Comparison of ENCODE assay signal across 10 mouse cellular contexts in genomic region chr7:126582759-126583158, GRCm38 (mm10). TPM values are rescaled to one million over a fixed set of nuclear protein-coding genes. Genes with fewer than 3 reads are reported as not detected.
A peak's percentile ranks its signal among the peaks of the same experiment; 100 is the strongest.
DNase-seq lines count a peak whose midpoint lies in the region; ATAC-seq and TF ChIP-seq lines count a peak whose summit lies in the region.
"Had no signal": no experiment of that assay in that cellular context is flagged by ENCODE, and none has a peak within 500 bp of the region (broad histone marks: within the 10 kb centered on the region; RNA-seq: fewer than 3 reads in every experiment).

No protein-coding gene starts in this region.

- dilution Hi-C loops in CH12.LX (cut with MboI; ENCODE audit: extremely low pct_ligation_motif_present, extremely low pct_unique_long_range_greater_than_20kb, low sequenced_read_pairs): no loop called here

- H3K4me1 ChIP-seq in erythroblast, embryonic 14.5 days (ENCODE audit: control insufficient read depth): peaks cover 17% of the 10 kb centered on the region
- H3K4me1 ChIP-seq in CH12.LX (ENCODE audit: control insufficient read depth in 1 of 2, insufficient read depth in 2 of 2): peaks cover 9 to 33% of the 10 kb centered on the region in 2 experiments; a peak in 3 of 4 replicates
- peaks cover 14% of the 10 kb centered on the region; the same call in 1 of the 2 replicates for H3K4me1 ChIP-seq in heart, embryonic 15.5 days (replicated peaks)
- H3K4me1 ChIP-seq in limb, embryonic 12.5 days (replicated peaks): peaks cover 10% of the 10 kb centered on the region; the same call in 1 of the 2 replicates
- H3K4me1 ChIP-seq in midbrain, embryonic 14.5 days (ENCODE audit: control insufficient read depth, insufficient read depth, low read length): peaks cover 10% of the 10 kb centered on the region; the same call in 1 of the 2 replicates

- H3K79me2 ChIP-seq in CH12.LX (replicated peaks; ENCODE audit: control insufficient read depth, extremely low read depth, insufficient read depth, poor library complexity, severe bottlenecking): no peaks in the 10 kb centered on the region

- WGBS in heart, embryonic 15.5 days: 2% methylated on average over 20 of the region's 20 CpGs
- WGBS in limb, embryonic 12.5 days: 3% methylated on average over 20 of the region's 20 CpGs
- 2% methylated on average over 20 of the region's 20 CpGs for WGBS in midbrain, embryonic 14.5 days

- TF ChIP-seq RAD21 in CH12.LX (IDR thresholded peaks at IDR 0.05; ENCODE audit: low read depth, low read length): no peak

- in situ Hi-C loops in CH12.LX (cut with MboI; ENCODE audit: low pct_ligation_motif_present, low pct_unique_long_range_greater_than_20kb, low sequenced_read_pairs): loop anchor here (5.0 kb wide), 1 partner anchor 40 kb away; no protein-coding TSS in a partner anchor

- H3K9me3 ChIP-seq in erythroblast, embryonic 14.5 days (ENCODE audit: control insufficient read depth, low read length): no peaks in the 10 kb centered on the region
- no peaks in the 10 kb centered on the region for H3K9me3 ChIP-seq in CH12.LX (replicated peaks; ENCODE audit: low read length)
- H3K9me3 ChIP-seq in heart, embryonic 15.5 days (replicated peaks): no peaks in the 10 kb centered on the region
- H3K9me3 ChIP-seq in limb, embryonic 12.5 days: no peaks in the 10 kb centered on the region
- no peaks in the 10 kb centered on the region for H3K9me3 ChIP-seq in midbrain, embryonic 14.5 days (ENCODE audit: control insufficient read depth, low read length)

- H3K27me3 ChIP-seq in erythroblast, embryonic 14.5 days (ENCODE audit: control insufficient read depth): peaks cover 31% of the 10 kb centered on the region
- no peaks in the 10 kb centered on the region for H3K27me3 ChIP-seq in CH12.LX (replicated peaks)
- peaks cover 13% of the 10 kb centered on the region; the same call in 1 of the 2 replicates for H3K27me3 ChIP-seq in heart, embryonic 15.5 days
- peaks cover 31% of the 10 kb centered on the region for H3K27me3 ChIP-seq in limb, embryonic 12.5 days
- no peaks in the 10 kb centered on the region for H3K27me3 ChIP-seq in midbrain, embryonic 14.5 days (ENCODE audit: control insufficient read depth, insufficient read depth, low read length)

- no peak overlapping the region for H3K27ac ChIP-seq in CH12.LX (ENCODE audit: insufficient read depth, low read depth)
- H3K27ac ChIP-seq in heart, embryonic 15.5 days: peak overlapping the region; percentile 83; the same call in 1 of the 2 replicates
- H3K27ac ChIP-seq in limb, embryonic 12.5 days: 0 out of 2 replicates have a peak overlapping the region, but pooled peaks have one; percentile 17
- peak overlapping the region; percentile 88; the same call in 1 of the 2 replicates for H3K27ac ChIP-seq in midbrain, embryonic 14.5 days (replicated peaks; ENCODE audit: low read depth, low read length)

- TF ChIP-seq CTCF in CH12.LX (conservative IDR thresholded peaks at IDR 0.05 in 1 of 2, IDR thresholded peaks at IDR 0.05 in 1 of 2; ENCODE audit: low read depth in 2 of 2, low read length in 2 of 2): no peak

- H3K36me3 ChIP-seq in erythroblast, embryonic 14.5 days (ENCODE audit: control insufficient read depth): no peaks in the 10 kb centered on the region; the same call in 1 of the 2 replicates
- peaks cover 17 to 51% of the 10 kb centered on the region in 2 experiments for H3K36me3 ChIP-seq in CH12.LX (replicated peaks in 1 of 2; ENCODE audit: control insufficient read depth in 1 of 2, insufficient read depth in 1 of 2, low read length in 1 of 2)
- H3K36me3 ChIP-seq in heart, embryonic 15.5 days: no peaks in the 10 kb centered on the region; the same call in 1 of the 2 replicates
- peaks cover 14% of the 10 kb centered on the region; the same call in 1 of the 2 replicates for H3K36me3 ChIP-seq in limb, embryonic 12.5 days
- peaks cover 13% of the 10 kb centered on the region for H3K36me3 ChIP-seq in midbrain, embryonic 14.5 days (ENCODE audit: control insufficient read depth, insufficient read depth, low read length)

- no peak for ATAC-seq in erythroblast, adult 5-6 weeks (replicated peaks; ENCODE audit: low FRiP score, poor library complexity, severe bottlenecking)
- ATAC-seq in heart, embryonic 15.5 days (replicated peaks; ENCODE audit: insufficient number of reproducible peaks, insufficient read depth, low FRiP score, low read depth): peak; percentile 58
- ATAC-seq in limb, embryonic 12.5 days (ENCODE audit: insufficient number of reproducible peaks, insufficient read depth, low FRiP score, low TSS enrichment, low read depth): peak; percentile 66
- ATAC-seq in midbrain, embryonic 14.5 days (ENCODE audit: low FRiP score, low TSS enrichment): peak; percentile 70
- ATAC-seq in megakaryocyte-erythroid progenitor cell, adult 5-6 weeks (replicated peaks; ENCODE audit: low FRiP score, low TSS enrichment, poor library complexity, severe bottlenecking): no peak

- no peak for TF ChIP-seq POLR2A in CH12.LX (IDR thresholded peaks at IDR 0.05; ENCODE audit: low read depth, low read length)

- H3K4me2 ChIP-seq in CH12.LX (ENCODE audit: insufficient read depth, low read depth, poor library complexity, severe bottlenecking): peak overlapping the region; percentile 3
- peak overlapping the region; percentile 91 for H3K4me2 ChIP-seq in heart, embryonic 15.5 days
- H3K4me2 ChIP-seq in limb, embryonic 12.5 days: peak overlapping the region; percentile 78
- peak overlapping the region; percentile 89 for H3K4me2 ChIP-seq in midbrain, embryonic 14.5 days (ENCODE audit: low read length)

- no peak for DNase-seq in CH12.LX (ENCODE audit: extremely low read depth)
- peak; percentile 61 for DNase-seq in cerebellum, adult 9-10 months
- peak; percentile 49 for DNase-seq in midbrain, embryonic 14.5 days

- H3K9ac ChIP-seq in CH12.LX (ENCODE audit: insufficient read depth, low read depth): peak overlapping the region; percentile 65; the same call in 1 of the 2 replicates
- H3K9ac ChIP-seq in heart, embryonic 15.5 days: peak overlapping the region; percentile 64
- H3K9ac ChIP-seq in limb, embryonic 12.5 days (replicated peaks): peak overlapping the region; percentile 52
- peak overlapping the region; percentile 56; the same call in 1 of the 2 replicates for H3K9ac ChIP-seq in midbrain, embryonic 14.5 days (replicated peaks; ENCODE audit: low read length)

- TF ChIP-seq EP300 in CH12.LX (IDR thresholded peaks at IDR 0.05; ENCODE audit: low read length): no peak

- H3K4me3 ChIP-seq in erythroblast, embryonic 14.5 days (replicated peaks): peak overlapping the region; percentile 75
- H3K4me3 ChIP-seq in CH12.LX (replicated peaks in 1 of 3; ENCODE audit: low read depth in 2 of 3, low read length in 2 of 3, poor library complexity in 1 of 3): peak overlapping the region; percentile 25 to 57 (median 42)
- peak overlapping the region; percentile 67 for H3K4me3 ChIP-seq in heart, embryonic 15.5 days
- H3K4me3 ChIP-seq in limb, embryonic 12.5 days (replicated peaks): peak overlapping the region; percentile 50
- H3K4me3 ChIP-seq in midbrain, embryonic 14.5 days (replicated peaks; ENCODE audit: low read depth, low read length): peak overlapping the region; percentile 62

RNA-seq across cellular contexts. Expression of gene Apobr, which starts 2.0 kb away (rescaled TPM):
- polyA plus RNA-seq in erythroblast, embryonic 14.5 days (2012): 0.07 and 0.16 TPM in 2 replicates
- total RNA-seq in erythroblast, adult 5-6 weeks (2015; ENCODE audit: low replicate concordance): 4.8 and 9.8 TPM in 2 replicates
- total RNA-seq in erythroblast, adult 5-6 weeks (2017; ENCODE audit: low replicate concordance): 9.3 and 9.5 TPM in 2 replicates
- 1.3 and 1.8 TPM in 2 replicates for total RNA-seq in CH12.LX (2012; rRNA removed)
- total RNA-seq in CH12.LX (2014; rRNA removed): 1.5 and 1.6 TPM in 2 replicates
- polyA plus RNA-seq in CH12.LX (2012; ENCODE audit: insufficient read length, low read depth): 9.7 and 10.1 TPM in 2 replicates
- polyA plus RNA-seq in heart, embryonic 15.5 days (2015; fragmentation: Nextera tagmentation; extraction: Ambion mirVana): 0.34 and 0.81 TPM in 2 replicates
- 0.56 and 0.90 TPM in 2 replicates for polyA plus RNA-seq in limb, embryonic 12.5 days (2016; fragmentation: Nextera tagmentation; extraction: Ambion mirVana)
- polyA plus RNA-seq in midbrain, embryonic 14.5 days (2014; fragmentation: Nextera tagmentation; extraction: Ambion mirVana): 0.28 and 0.55 TPM in 2 replicates
- total RNA-seq in megakaryocyte-erythroid progenitor cell, adult 5-6 weeks (2014; fragmentation: Nextera tagmentation): 0.79 and 2.4 TPM in 2 replicates
- total RNA-seq in megakaryocyte-erythroid progenitor cell, adult 5-6 weeks (2017): 0.89 and 2.4 TPM in 2 replicates

RNA-seq across cellular contexts. Expression of gene Cln3, which starts 2.9 kb away (rescaled TPM):
- polyA plus RNA-seq in erythroblast, embryonic 14.5 days (2012): 0.14 and 0.22 TPM in 2 replicates
- 4.4 and 30.9 TPM in 2 replicates for total RNA-seq in erythroblast, adult 5-6 weeks (2015; ENCODE audit: low replicate concordance)
- total RNA-seq in erythroblast, adult 5-6 weeks (2017; ENCODE audit: low replicate concordance): 9.1 and 9.9 TPM in 2 replicates
- total RNA-seq in CH12.LX (2012; rRNA removed): 20.7 and 21.9 TPM in 2 replicates
- total RNA-seq in CH12.LX (2014; rRNA removed): 19.1 and 19.2 TPM in 2 replicates
- 46.2 and 47.2 TPM in 2 replicates for polyA plus RNA-seq in CH12.LX (2012; ENCODE audit: insufficient read length, low read depth)
- 17.6 and 20.7 TPM in 2 replicates for polyA plus RNA-seq in heart, embryonic 15.5 days (2015; fragmentation: Nextera tagmentation; extraction: Ambion mirVana)
- 34.0 TPM in 2 replicates for polyA plus RNA-seq in limb, embryonic 12.5 days (2016; fragmentation: Nextera tagmentation; extraction: Ambion mirVana)
- polyA plus RNA-seq in midbrain, embryonic 14.5 days (2014; fragmentation: Nextera tagmentation; extraction: Ambion mirVana): 26.5 and 27.7 TPM in 2 replicates
- 24.5 and 43.7 TPM in 2 replicates for total RNA-seq in megakaryocyte-erythroid progenitor cell, adult 5-6 weeks (2014; fragmentation: Nextera tagmentation)
- 3.8 and 9.8 TPM in 2 replicates for total RNA-seq in megakaryocyte-erythroid progenitor cell, adult 5-6 weeks (2017)

RNA-seq across cellular contexts. Expression of gene Il27, which starts 12.0 kb away (rescaled TPM):
- not detected in 2 replicates for polyA plus RNA-seq in erythroblast, embryonic 14.5 days (2012)
- total RNA-seq in erythroblast, adult 5-6 weeks (2015; ENCODE audit: low replicate concordance): not detected in 2 replicates
- not detected in 2 replicates for total RNA-seq in erythroblast, adult 5-6 weeks (2017; ENCODE audit: low replicate concordance)
- total RNA-seq in CH12.LX (2012; rRNA removed): not detected in 2 replicates
- total RNA-seq in CH12.LX (2014; rRNA removed): not detected in 2 replicates
- 0.31 TPM in 1 of 2 replicates, not detected in the other for polyA plus RNA-seq in CH12.LX (2012; ENCODE audit: insufficient read length, low read depth)
- polyA plus RNA-seq in heart, embryonic 15.5 days (2015; fragmentation: Nextera tagmentation; extraction: Ambion mirVana): 0.13 and 0.23 TPM in 2 replicates
- polyA plus RNA-seq in limb, embryonic 12.5 days (2016; fragmentation: Nextera tagmentation; extraction: Ambion mirVana): not detected in 2 replicates
- polyA plus RNA-seq in midbrain, embryonic 14.5 days (2014; fragmentation: Nextera tagmentation; extraction: Ambion mirVana): not detected in 2 replicates
- total RNA-seq in megakaryocyte-erythroid progenitor cell, adult 5-6 weeks (2014; fragmentation: Nextera tagmentation): not detected in 2 replicates
- total RNA-seq in megakaryocyte-erythroid progenitor cell, adult 5-6 weeks (2017): not detected in 2 replicates
- polyA plus RNA-seq: C2C12; gonadal fat pad, adult 2 months had no signal

RNA-seq across cellular contexts. Expression of gene Eif3c, which starts 16.5 kb away (rescaled TPM):
- polyA plus RNA-seq in erythroblast, embryonic 14.5 days (2012): 5.1 and 6.2 TPM in 2 replicates
- total RNA-seq in erythroblast, adult 5-6 weeks (2015; ENCODE audit: low replicate concordance): 44.2 and 57.9 TPM in 2 replicates
- total RNA-seq in erythroblast, adult 5-6 weeks (2017; ENCODE audit: low replicate concordance): 79.4 and 87.0 TPM in 2 replicates
- total RNA-seq in CH12.LX (2012; rRNA removed) (246 and 276 TPM in 2 replicates), CH12.LX (2014; rRNA removed) (194 and 202 TPM in 2 replicates)
- 330 and 348 TPM in 2 replicates for polyA plus RNA-seq in CH12.LX (2012; ENCODE audit: insufficient read length, low read depth)
- 114 and 119 TPM in 2 replicates for polyA plus RNA-seq in heart, embryonic 15.5 days (2015; fragmentation: Nextera tagmentation; extraction: Ambion mirVana)
- 202 and 205 TPM in 2 replicates for polyA plus RNA-seq in limb, embryonic 12.5 days (2016; fragmentation: Nextera tagmentation; extraction: Ambion mirVana)
- polyA plus RNA-seq in midbrain, embryonic 14.5 days (2014; fragmentation: Nextera tagmentation; extraction: Ambion mirVana): 171 and 174 TPM in 2 replicates
- 193 and 244 TPM in 2 replicates for total RNA-seq in megakaryocyte-erythroid progenitor cell, adult 5-6 weeks (2014; fragmentation: Nextera tagmentation)
- total RNA-seq in megakaryocyte-erythroid progenitor cell, adult 5-6 weeks (2017): 286 and 298 TPM in 2 replicates

RNA-seq across cellular contexts. Expression of gene Nupr1, which starts 47.9 kb away (rescaled TPM):
- polyA plus RNA-seq in erythroblast, embryonic 14.5 days (2012): 0.27 and 0.35 TPM in 2 replicates
- 10.4 and 11.9 TPM in 2 replicates for total RNA-seq in erythroblast, adult 5-6 weeks (2015; ENCODE audit: low replicate concordance)
- total RNA-seq in erythroblast, adult 5-6 weeks (2017; ENCODE audit: low replicate concordance): 5.9 and 9.0 TPM in 2 replicates
- total RNA-seq in CH12.LX (2012; rRNA removed): 4.9 and 13.9 TPM in 2 replicates
- total RNA-seq in CH12.LX (2014; rRNA removed): 5.5 and 6.4 TPM in 2 replicates
- 12.5 and 13.5 TPM in 2 replicates for polyA plus RNA-seq in CH12.LX (2012; ENCODE audit: insufficient read length, low read depth)
- polyA plus RNA-seq in heart, embryonic 15.5 days (2015; fragmentation: Nextera tagmentation; extraction: Ambion mirVana): 14.2 and 19.8 TPM in 2 replicates
- 0.28 TPM in 1 of 2 replicates, not detected in the other for polyA plus RNA-seq in limb, embryonic 12.5 days (2016; fragmentation: Nextera tagmentation; extraction: Ambion mirVana)
- 0.84 and 5.8 TPM in 2 replicates for polyA plus RNA-seq in midbrain, embryonic 14.5 days (2014; fragmentation: Nextera tagmentation; extraction: Ambion mirVana)
- total RNA-seq in megakaryocyte-erythroid progenitor cell, adult 5-6 weeks (2014; fragmentation: Nextera tagmentation): 6.3 TPM in 1 of 2 replicates, not detected in the other
- 2.7 and 9.9 TPM in 2 replicates for total RNA-seq in megakaryocyte-erythroid progenitor cell, adult 5-6 weeks (2017)

Comparison
In these comparisons a context has a peak if more than half of its experiments do, and no peak if none do; other contexts are left out.
1. ATAC-seq: peak in heart, embryonic 15.5 days (single experiment), limb, embryonic 12.5 days (single experiment) and midbrain, embryonic 14.5 days (single experiment); none in erythroblast, adult 5-6 weeks (single experiment) and megakaryocyte-erythroid progenitor cell, adult 5-6 weeks (single experiment).
2. H3K4me2 ChIP-seq: peak in every context shown above with its lines; median percentile 91 in heart, embryonic 15.5 days; 89 in midbrain, embryonic 14.5 days; 78 in limb, embryonic 12.5 days; 3 in CH12.LX.
3. RNA of gene Cln3, which starts 2.9 kb away (polyA plus RNA-seq): 46.2 to 47.2 TPM in CH12.LX, 34.0 TPM in limb, embryonic 12.5 days, 26.5 to 27.7 TPM in midbrain, embryonic 14.5 days and 17.6 to 20.7 TPM in heart, embryonic 15.5 days; 0.14 to 0.22 TPM in erythroblast, embryonic 14.5 days; every median in the first group is over 10 times any median in the second.
4. Peak in every context shown above with its lines, with median percentiles within 50 percentile points of each other: H3K4me3 ChIP-seq and H3K9ac ChIP-seq.